Mouse (Mus musculus): Measurements from ENCODE around the gene Faap24.

Faap24 gene

DNA sequence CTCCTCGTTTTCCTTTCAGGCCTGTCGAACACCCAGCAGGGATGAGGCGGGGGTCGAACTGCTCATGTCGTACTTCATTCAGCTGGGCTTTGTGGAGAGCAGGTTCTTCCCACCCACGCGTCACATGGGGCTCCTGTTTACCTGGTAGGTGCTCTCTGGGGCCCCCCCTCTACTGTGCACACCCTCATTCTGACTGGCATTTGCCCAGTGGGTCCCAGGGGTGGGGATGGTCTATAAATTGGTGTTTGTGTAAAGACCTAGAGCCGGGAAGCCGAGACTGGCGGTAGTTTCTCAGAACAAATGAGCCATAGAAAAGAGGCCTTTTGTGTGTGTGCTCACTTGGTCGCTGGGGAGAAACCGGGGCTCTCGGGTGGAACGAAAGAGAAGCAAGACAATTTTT is 25.5 kb downstream of the Faap24 start:
- no peak for DNase-seq (ENCODE audit: extremely low spot score, low read depth, low spot score)

DNA sequence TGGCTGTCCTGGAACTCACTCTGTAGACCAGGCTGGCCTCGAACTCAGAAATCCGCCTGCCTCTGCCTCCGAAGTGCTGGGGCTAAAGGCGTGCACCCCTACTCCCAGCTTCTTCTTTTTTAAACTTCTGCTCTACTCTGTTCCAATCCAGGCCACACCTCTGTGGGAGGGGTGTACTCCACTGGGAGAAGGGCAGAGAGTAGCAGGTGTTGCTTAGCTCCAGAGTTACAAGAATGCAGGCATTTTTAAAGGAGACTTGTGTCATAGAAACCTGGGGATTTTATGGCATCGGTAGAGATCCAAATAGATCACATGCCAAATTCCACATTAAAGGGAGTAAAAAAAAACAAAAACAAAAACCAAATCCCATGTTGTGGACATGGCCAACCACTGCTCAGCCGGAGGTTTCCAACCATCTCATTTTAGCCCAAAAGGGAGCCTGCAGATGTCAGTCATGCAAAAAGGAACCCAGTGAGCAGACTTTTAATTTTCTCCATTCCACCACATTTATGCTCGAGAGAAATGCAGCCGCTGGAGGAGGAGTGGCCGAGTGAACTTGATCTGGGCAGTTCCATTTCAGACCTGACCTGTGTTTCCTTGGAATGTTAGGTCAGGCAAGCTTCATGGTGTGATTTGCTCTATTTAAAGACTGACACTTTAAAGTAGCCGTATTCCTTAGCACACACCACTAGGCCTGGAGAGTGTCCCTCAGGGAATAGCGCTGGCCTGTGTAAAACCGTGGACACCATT is 31.3 kb downstream of the Faap24 start:
- DNase-seq (ENCODE audit: extremely low spot score, low read depth, low spot score) = no peak

DNA sequence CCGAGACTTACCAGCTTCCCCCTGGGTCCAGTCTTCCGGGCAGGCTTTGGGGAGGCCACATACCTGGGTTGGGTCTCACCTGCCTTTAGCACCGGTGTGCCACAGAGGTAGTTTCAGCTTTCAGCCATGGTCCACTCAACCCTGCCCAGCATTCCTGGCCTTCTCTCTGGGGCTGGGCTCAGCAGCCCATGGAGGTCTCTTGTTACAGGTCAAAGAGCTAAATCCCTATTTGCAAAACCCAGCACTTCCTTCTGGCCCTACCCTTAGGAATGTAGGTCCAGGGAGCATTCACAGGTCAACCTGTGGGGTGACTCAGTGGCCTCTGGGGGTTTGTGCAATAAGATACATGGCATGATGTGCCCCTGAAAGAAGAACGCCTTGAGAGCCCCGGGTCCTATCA is 33.8 kb downstream of the Faap24 start:
- no peak for DNase-seq (ENCODE audit: extremely low spot score, low read depth, low spot score)

DNA sequence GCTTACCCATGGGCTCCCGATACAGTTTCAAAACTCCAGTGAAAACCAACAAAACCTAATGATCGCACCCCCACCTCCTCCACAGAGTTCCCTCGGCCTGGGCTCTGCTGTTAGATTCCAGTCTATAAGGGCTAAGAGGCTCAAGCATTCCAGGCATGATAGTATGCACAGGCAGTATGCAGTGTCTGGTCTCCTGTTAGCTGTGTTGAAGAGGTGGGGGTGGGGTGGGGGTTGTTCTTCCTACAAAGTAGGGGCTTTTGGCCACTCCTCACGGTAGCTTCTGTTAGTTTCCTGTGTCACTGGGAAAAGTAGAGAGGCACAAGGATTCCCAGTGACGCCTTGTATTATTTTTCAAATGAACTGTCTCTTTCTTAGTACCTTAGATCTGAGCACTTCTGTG is 34.4 kb downstream of the Faap24 start:
- no peak for DNase-seq (ENCODE audit: extremely low spot score, low read depth, low spot score)

DNA sequence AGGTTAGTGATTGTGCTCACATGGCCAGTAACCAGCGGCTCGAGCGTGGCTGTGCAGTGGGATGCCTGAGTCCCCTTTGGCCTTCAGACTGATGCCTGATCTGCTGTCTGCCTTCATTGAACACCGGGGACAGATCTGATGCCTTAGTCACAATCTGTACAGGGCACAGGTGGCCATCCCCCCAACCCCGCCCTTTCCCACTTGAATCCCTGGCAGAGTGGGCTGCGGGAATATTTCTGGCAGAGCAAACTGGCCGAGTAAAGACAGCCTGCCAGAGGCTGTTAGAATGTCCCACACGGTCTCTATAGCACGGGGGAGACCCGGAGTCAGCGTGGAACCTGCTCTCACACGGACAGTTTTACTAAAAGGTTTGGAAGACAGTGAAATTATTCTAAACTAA is 39.0 kb downstream of the Faap24 start:
- no peak for DNase-seq (ENCODE audit: extremely low spot score, low read depth, low spot score)

DNA sequence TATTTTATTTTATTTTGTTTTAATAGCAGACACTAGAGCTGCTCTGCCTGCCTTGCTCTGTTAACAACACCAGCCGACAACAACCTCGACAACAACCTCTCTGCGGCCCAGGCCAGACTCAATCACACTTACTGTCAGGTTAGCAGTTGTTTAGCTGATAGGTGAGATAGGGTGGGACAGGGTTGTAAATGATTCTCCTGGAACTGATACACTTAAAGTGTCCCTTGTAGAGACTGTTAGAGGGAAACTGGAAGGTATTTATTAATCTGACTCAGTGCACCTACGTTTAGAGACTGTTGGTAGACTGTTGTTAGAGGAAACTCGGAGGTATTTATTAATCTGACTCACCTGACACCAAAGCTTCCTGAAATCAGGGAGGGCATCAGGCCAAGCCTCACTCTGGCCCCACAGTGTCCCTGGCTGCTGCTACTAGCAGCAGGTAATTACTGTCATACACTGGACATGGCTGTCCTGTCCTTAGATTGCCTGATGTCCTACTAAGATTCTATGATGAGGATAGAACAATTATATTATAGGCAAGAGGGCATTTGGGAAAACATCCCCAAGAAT is 41.2 kb downstream of the Faap24 start:
- DNase-seq (ENCODE audit: extremely low spot score, low read depth, low spot score) = no peak

DNA sequence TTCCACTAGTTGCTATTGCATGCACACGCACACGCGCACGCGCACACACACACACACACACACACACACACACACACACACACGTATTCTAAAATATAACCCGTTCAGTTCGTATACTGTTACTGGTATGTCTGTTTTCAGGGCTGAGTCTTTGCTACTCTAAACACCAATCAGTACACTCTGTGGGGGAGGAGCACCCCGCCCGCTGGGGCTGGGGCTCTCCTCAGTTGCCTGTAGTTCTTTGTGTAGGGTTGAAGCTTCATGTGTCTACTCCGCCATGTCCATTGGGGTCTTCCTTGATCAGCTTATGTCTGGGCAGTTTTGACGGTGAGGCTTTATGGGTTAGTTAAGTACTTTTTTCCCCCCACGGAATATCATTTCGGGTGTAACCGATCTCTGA is 43.3 kb downstream of the Faap24 start:
- no peak for DNase-seq (ENCODE audit: extremely low spot score, low read depth, low spot score)

DNA sequence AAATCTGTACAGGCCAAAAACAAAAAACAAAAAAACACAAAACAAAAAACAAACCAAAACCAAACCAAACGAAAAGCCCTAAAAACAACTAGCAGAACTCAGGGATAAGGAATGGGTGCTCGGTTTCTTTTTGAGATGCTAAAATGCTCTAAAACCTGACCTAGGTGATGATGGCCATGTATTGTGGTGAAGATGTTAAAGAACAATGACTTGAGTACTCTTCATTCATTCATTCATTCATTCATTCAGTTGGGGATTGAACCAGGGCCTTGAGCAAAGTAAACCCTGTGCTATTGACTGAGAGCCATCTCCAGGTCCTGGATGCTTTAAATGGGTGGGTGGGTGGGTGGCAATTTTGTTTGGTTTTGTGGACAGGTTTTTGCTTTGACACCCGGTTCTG is 45.5 kb downstream of the Faap24 start:
- no peak for DNase-seq (ENCODE audit: extremely low spot score, low read depth, low spot score)

DNA sequence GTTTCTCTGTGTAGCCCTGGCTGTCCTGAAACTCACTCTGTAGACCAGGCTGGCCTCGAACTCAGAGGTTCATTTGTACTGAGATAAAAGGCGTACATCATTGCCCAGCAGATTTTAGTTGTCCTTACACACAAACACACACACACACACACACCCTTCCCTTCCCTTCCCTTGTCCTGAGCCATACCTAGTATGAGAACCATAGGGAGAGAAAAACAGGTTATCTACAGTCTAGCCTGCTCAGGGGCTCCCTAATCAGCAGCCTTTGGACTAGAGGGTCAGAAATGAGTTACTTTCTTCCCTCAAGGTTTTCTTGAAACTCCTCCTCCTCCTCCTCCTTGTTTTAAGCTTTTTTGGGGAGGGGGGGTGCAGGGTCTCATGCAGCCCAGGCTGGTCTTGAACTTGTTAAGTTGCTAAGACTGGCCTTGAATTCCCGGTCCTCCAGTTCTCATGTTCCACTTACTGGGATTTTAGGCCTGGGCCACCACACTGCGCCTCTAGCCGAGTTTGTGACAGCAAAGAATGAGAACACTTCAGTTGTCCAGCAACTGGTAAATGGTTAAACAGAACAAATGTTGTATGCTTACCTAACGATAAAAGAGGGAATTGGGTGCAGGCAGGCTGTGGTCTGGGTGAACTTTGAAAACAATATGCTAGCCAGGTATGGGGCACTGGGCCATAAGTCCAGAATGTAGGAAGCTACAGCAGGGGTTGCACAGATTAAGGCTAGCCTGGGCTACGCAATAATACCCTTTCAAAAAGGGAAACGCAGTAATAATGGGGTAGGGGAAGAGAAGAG is 46.6 kb downstream of the Faap24 start:
- DNase-seq (ENCODE audit: extremely low spot score, low read depth, low spot score) = no peak

DNA sequence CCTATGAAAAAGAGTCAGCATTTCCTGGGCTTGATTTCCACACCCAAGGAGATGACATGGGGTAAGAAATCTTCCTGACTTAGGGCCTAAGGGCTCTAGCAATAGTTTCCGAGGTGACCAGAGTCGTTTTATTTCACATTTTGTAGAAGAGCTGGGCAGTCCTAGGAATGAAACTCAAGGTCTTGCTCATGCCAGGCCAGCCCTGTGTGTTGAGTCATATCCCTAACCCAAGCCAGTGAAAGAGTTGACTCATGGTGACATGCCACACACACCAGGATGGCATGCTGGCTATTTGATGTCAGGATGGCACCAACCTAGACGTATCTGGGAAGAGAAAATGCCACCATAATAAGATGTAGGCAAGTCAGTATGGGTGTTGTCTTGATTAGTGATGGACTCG is 47.6 kb downstream of the Faap24 start:
- DNase-seq (ENCODE audit: extremely low spot score, low read depth, low spot score) = no peak

DNA sequence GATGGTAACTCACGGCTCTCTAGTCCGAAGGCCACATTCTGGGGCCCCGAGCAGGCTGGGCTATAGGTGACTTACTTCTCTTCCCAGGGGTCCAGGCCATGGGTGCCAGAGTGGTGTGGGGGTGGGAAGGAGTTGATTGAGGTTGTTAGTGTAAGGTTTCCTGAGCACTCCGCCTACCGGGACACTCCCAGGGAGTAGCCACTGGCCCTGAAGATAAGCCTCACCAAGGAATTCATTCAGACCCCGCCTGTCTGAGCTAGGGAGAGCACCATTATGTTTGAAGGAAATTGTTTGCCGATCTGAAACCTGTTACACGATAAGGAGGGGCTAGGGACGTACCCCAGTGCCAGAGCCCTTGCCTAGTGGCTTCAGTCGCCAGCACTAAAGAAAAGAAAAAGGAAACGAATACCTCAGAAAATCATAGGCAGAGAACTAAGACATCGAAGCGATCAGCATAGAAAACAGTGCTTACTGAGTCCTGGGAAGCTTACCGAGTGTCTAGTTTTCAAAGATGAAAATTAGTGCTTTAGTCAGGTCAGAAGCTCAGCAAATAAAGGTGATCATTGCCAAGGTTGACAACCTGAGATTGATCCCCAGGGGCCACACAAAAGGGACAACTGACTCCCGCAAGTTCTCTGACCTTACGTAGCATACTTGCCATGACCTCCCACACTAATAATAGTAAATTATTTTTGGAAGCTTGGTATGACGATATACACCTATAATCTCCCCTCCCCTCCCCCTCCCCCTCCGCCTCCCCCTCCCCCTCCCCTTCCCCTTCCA is 48.5 kb downstream of the Faap24 start:
- DNase-seq (ENCODE audit: extremely low spot score, low read depth, low spot score) = no peak

DNA sequence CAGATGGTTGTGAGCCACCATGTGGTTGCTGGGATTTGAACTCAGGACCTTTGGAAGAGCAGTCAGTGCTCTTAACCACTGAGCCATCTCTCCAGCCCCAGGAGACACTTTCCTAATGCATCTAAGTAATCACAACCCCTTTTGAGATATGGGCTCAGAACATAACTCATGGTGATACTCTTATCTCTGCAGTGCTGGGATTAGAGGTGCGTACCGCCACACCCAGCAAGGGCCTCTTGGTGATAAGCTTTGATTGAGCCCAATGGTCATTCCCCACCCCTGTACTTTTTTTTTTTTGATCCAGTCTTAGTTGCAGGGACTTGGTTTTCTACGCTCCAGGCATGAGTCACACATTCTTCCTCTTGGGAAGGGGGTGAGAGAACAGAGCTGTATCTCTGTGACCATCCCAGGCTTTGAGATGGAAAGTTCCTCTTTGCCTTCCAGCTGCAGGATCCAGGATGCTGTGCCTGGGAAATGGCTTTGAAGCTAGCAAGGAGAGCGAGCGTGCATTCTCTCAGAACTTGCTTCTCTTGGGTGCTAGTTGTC is 51.8 kb downstream of the Faap24 start:
- DNase-seq (ENCODE audit: extremely low spot score, low read depth, low spot score) = no peak

DNA sequence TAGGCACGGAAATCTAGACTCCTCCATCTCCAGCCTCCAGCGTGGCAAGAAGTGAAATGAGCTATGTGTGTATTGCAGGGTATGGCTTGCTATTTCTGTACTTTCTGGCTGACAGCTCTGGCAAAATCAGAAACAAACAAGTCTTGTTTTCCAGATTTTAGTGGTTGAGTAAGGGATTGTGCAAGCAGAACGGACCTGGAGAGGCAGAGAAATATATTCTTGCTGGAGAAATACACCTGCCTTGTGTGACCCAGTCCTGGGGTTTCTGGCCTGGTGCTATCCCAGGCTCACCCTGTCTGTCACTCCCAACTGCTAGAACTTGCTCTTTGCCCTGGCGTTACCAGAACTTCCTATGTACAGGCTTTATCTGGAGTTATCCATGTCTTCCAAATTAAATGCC is 54.1 kb downstream of the Faap24 start:
- DNase-seq (ENCODE audit: extremely low spot score, low read depth, low spot score) = no peak

Data from hindlimb bud, embryonic 11.5 days (tissue).